Mouse (Mus musculus) left cerebral cortex, adult 9 months (tissue): ENCODE results near the gene Tmco5b.

Experiments
- DNase-seq, 2 experiments: peaks; one replicate each; pipeline ENCODE4 v3.0.0; 2022; ENCODE audit warnings: low spot score in 2 of 2

Gene Tmco5b

DNA sequence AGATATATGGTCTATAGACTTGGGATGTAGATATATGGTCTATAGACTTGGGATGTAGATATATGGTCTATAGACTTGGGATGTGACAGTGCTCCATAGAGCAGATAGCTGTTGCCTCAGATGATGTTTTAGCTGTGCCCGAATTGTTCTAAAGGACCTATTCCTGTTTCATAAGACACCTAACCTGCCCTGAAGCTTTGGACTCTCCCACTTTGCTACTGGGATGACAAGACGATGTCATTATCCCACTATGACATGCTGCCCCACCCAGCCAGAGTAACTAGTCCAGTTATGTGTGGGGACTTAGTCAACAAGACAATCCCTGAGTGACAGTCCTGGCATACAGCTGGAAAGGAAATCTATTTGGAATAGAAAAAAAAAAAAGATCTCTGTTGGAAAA, at the start of gene Tmco5b:
TSS of gene Tmco5b (plus strand) at position 301 of the 400 bp plus-strand sequence.
- DNase-seq, result no peak

DNA sequence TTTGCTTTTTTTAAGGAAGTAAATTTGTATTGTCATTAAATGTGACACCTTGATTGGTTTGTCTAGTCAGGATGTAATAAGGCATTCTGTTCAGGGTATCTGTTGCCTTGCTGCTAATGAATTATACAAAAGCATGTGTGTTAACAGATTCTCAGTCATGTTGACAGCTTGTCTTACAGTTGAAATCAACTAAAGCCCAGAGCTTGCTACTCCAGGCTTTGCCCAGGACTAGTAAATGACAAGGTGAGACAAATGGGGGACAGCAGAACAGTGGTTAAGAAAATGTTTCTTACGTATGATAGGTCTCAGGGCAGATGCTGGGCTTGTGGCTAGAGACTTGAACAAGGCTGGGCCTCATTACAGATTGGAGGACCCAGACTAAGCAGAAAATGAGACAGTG, 48.5 kb upstream of the Tmco5b start:
- no peak for DNase-seq

DNA sequence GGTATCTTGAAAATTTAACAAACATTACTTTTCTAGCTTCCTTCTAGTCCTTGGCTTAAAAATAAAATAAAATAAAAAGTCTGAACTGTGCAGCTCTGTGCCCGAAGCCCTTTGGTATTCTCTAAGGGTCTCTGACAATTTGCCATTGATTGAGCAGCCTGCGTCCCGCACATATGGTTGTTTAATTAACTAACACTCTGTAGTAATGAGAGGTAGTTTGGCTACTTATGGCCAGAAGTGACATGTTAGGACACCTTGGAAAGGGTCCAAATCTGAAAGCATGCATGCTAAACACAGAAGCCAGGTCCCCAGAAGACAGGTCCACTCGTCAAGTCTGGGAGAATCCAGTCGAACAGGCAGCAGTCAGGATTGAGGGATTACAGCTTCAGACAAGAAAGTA, 46.7 kb upstream of the Tmco5b start:
- no peak for DNase-seq

DNA sequence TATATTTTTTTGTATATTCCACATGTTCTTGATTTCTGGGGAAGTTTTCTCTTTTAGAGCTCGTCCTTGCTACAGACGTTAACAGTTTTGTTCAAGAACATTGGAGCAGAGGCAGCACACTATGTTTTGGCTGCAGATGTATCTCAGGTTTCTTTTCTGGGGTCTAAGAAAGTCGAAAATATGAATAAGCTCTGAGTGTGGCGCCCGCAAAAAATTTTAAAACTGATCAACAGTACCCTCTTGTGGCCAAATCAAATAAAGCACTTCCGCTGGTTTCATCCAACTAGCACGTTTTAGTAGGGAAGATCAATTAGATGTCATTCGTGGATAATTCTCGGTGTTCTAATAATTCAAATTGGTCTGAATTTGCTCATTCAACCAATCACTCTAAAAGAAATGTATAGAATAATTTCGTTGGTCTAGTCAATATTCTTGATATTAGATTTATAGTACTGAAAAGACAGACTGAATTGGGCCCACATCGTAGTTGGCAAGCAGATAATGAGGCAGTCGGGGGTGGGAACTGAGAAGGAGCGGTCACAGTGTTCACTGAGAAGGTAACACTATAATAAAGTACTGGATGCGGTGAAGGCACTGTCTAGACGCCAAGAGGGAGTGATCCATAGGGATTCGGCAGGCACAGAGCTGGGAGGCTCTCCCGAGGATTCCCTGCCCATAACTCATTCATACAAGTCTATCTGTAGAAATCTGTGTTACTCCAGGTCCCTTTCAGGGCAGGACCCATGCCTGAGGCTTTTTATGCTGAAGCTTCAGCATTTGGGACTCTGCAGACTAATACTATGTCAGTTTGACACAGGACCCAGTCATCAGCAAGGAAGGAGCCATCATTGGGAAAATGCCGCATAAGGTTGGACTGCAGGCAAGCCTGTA, 17.1 kb downstream of the Tmco5b start:
- DNase-seq, result peak in 1 of 2 experiments; percentile 71

DNA sequence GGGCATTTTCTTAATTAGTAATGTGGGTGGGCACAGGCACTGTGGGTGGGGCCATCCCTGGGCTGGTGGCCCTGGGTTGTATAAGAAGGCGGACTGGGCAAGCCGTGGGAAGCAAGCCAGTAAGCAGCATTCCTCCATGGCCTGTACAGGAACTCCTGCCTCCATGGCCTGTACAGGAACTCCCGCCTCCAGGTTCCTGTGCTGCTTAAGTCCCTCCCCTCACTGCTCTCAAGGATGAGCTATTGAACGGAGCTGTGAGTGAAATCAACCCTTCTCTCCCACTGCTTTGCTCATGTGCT, 17.7 kb downstream of the Tmco5b start:
- DNase-seq, result no peak

DNA sequence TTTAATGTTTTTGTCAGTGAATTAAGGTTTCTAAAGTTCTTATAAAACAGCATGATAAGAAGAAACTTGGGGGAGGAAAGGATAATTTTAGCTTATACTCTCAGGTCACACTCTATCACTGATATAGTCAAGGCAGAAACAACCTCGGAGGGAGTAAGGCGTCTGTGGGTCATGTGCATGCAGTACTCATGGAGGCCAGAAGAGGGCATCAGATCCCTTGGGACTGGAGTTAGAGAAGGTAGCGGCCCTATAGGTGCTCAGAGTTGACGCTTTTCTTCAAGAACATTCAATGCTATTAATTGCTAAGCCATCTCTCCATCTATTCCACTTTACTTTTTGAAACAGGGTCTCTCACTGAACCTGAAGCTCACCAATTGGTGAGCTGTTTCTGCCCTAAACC, 19.8 kb downstream of the Tmco5b start:
- peak in 1 of 2 experiments; percentile 89 for DNase-seq

DNA sequence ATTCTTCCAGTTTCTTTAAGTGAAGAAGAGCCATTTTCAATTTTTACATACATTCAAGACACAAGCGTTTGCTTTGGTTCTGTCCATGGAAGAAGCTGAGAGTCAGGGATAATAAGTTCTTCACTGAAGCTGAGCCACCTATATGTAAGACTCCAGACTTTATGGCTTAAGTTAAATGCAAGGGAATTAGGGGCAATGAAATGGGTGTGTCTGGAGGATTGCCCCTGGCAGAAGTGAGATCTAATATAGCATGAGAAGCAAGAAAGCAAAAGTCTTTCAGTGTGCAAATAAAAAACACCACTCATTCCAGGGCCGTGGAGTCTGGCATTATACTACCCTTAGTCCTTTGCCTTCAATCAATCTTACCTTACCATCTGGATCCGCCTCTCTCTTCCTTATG, 25.7 kb downstream of the Tmco5b start:
- no peak for DNase-seq

DNA sequence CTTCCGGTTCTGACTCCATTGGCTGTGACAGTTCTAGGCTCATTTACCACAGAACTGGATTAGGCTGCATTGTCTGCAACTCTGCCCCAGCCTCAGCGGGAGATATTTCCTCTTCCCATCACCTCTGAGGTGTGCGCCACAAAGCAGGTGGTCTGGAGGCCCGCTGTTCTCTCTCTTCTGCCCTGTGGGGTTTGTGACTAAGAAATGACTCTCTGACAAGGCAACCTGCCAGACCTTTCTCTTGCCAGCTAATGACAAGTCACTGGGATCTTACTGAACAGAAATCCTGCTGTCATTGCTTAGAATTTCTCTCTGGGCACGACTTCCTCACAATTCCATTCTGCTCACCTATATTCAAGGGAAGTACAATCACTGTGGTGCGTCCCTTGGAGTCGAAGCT, 37.5 kb downstream of the Tmco5b start:
- no peak for DNase-seq

DNA sequence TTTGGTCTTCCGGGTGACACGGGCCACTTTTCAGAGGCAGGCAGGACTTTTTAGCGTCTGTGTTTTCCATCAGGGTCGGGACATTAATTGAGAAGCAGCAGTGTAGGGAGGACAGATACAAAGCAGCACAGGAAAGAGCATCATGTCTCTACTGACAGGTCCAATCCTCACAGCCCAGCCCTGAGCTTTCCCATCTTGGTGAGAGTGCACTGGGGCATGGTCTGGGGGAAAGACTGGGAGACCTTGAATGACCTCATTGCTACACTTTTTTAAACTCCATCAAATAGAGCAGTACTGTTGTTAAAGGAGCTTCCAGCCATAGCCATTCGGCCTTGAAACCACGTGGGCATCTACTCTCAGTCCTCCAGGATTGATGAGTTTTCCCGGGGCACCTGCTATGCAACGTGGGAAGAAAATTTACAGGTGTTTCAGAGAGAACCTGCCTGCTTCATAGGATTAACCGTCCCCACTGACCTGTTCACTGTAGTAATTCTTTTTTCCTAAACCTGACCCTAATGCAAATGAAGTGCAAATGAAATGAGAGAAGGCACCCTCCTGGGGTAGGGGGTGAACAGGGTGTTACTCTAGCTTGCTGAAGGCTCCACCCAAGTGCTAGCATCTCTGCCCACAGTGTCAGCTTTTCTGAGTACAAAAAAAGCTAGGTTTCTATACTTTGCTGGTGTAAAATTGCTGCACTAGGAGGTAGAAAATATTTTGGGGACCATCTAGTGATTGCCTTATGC, 48.4 kb downstream of the Tmco5b start:
- DNase-seq, result no peak

DNA sequence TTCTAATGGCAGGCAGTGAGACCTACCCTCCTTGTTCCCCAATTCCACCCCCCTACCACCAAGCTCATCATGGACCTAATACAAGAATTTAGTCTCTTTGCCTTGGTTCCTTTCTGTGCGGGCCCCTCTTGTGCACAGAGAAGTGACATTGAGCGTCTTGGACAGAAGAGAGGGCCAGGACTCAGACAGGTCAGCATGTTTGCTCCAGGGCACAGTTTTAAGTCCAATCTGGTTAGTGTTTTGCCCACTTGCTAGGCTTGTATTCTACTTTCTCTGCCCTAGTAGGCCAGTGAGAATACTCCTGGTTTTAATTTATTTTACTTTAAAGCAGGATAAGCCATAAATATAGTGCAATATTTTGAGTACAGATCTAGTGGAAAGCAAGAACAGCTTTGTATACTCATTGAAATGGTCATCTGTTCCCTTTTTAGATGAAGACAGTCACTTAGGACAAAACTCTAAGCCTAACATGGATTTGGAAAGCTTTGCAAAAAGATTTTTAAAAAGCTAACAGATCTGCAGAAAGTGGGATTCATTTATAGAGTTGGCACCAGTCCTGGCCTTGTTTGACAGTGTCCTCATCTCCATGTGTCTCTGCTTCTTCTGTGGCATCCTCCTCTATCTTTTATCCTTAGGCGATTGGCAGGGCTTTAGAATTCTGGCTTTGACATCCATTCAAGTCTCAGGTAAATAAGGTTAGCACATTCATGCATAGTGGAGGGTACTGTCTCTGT, 50.2 kb downstream of the Tmco5b start:
- peak; percentile 33 to 46 for DNase-seq

DNA sequence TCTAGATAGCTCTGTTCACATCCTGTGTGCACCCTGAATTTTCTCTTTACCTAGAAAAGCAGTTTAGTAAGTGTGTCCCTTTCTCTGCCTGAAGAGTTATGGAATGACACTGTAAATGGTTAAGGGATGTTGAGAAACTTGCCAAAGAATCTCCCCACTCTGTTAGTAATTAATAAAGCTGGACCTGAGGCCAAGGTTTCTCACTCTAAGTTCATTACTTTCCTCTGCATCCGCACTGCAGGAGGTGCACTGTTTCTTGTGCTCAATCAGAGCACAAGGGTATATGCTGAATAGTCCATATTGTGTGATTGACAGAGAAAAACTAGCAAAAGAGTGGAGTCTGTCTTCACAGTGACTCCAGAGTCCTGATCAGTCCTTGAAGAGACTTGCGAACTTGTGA, 59.0 kb downstream of the Tmco5b start:
- DNase-seq, result no peak
